Comparison of ENCODE assay signal across 22 mouse cellular contexts in genomic region chr6:18380300-18381202, GRCm38 (mm10).
DNase-seq lines count a peak whose midpoint lies in the region; ATAC-seq and TF ChIP-seq lines count a peak whose summit lies in the region.
"Had no signal": no experiment of that assay in that cellular context is flagged by ENCODE, and none has a peak within 500 bp of the region (broad histone marks: within the 10 kb centered on the region; RNA-seq: fewer than 3 reads in every experiment).

No protein-coding gene starts in this region.

- peak overlapping the region; percentile 23 for H3K4me3 ChIP-seq in erythroblast, embryonic 14.5 days (replicated peaks)
- H3K4me3 ChIP-seq in kidney, postnatal 0 days (replicated peaks; ENCODE audit: low read depth, low read length): no peak overlapping the region
- H3K4me3 ChIP-seq in lung, embryonic 16.5 days (ENCODE audit: low read length): no peak overlapping the region
- no peak overlapping the region for H3K4me3 ChIP-seq in lung, postnatal 0 days (ENCODE audit: low read depth, low read length)
- no peak overlapping the region for H3K4me3 ChIP-seq in left cerebral cortex, adult 2 months
- no peak overlapping the region for H3K4me3 ChIP-seq in forebrain, embryonic 13.5 days
- H3K4me3 ChIP-seq: forebrain, embryonic 10.5 days; limb, embryonic 15.5 days; midbrain, embryonic 10.5 days; myocyte; neural tube, embryonic 13.5 days had no signal

- WGBS in kidney, postnatal 0 days: 52% methylated on average over 13 of the region's 13 CpGs
- WGBS in lung, embryonic 16.5 days: 50% methylated on average over 13 of the region's 13 CpGs
- WGBS in lung, postnatal 0 days: 51% methylated on average over 13 of the region's 13 CpGs
- 80% methylated on average over 13 of the region's 13 CpGs for WGBS in forebrain, embryonic 13.5 days

- H3K27ac ChIP-seq in kidney, postnatal 0 days: peak overlapping the region; percentile 42; the same call in 1 of the 2 replicates
- 0 out of 2 replicates have a peak overlapping the region, but pooled peaks have one; percentile 9 for H3K27ac ChIP-seq in lung, embryonic 16.5 days (ENCODE audit: low read length)
- H3K27ac ChIP-seq in lung, postnatal 0 days (ENCODE audit: low read length): no peak overlapping the region
- no peak overlapping the region for H3K27ac ChIP-seq in left cerebral cortex, adult 2 months
- H3K27ac ChIP-seq in forebrain, embryonic 13.5 days: no peak overlapping the region
- H3K27ac ChIP-seq: forebrain, embryonic 10.5 days; hindbrain, postnatal 0 days; limb, embryonic 15.5 days; midbrain, embryonic 10.5 days; neural tube, embryonic 13.5 days had no signal

- no peaks in the 10 kb centered on the region for H3K36me3 ChIP-seq in erythroblast, embryonic 14.5 days (ENCODE audit: control insufficient read depth)
- H3K36me3 ChIP-seq in kidney, postnatal 0 days (ENCODE audit: insufficient read depth, low read length): 0 out of 2 replicates have a peak, but pooled peaks cover 3% of the 10 kb centered on the region
- H3K36me3 ChIP-seq in lung, embryonic 16.5 days (ENCODE audit: control insufficient read depth, insufficient read depth, low read length): no peaks in the 10 kb centered on the region; the same call in 1 of the 2 replicates
- no peaks in the 10 kb centered on the region for H3K36me3 ChIP-seq in lung, postnatal 0 days (ENCODE audit: insufficient read depth, low read length)
- H3K36me3 ChIP-seq in forebrain, embryonic 13.5 days (ENCODE audit: poor library complexity, severe bottlenecking): peaks cover 57% of the 10 kb centered on the region

- H3K4me2 ChIP-seq in kidney, postnatal 0 days (ENCODE audit: low read length): no peak overlapping the region
- H3K4me2 ChIP-seq in lung, embryonic 16.5 days (ENCODE audit: low read depth, low read length): no peak overlapping the region
- no peak overlapping the region for H3K4me2 ChIP-seq in lung, postnatal 0 days (replicated peaks; ENCODE audit: low read depth, low read length)
- H3K4me2 ChIP-seq in forebrain, embryonic 13.5 days: no peak overlapping the region
- H3K4me2 ChIP-seq: limb, embryonic 15.5 days; neural tube, embryonic 13.5 days had no signal

- no peak for TF ChIP-seq CTCF in kidney, postnatal 0 days (IDR thresholded peaks at IDR 0.05; ENCODE audit: low read depth)
- no peak for TF ChIP-seq CTCF in lung, postnatal 0 days (IDR thresholded peaks at IDR 0.05)
- TF ChIP-seq CTCF in left cerebral cortex, adult 2 months (IDR thresholded peaks at IDR 0.05): no peak

- H3K9ac ChIP-seq in kidney, postnatal 0 days (ENCODE audit: low read depth, low read length): no peak overlapping the region
- no peak overlapping the region for H3K9ac ChIP-seq in lung, embryonic 16.5 days (ENCODE audit: low read length)
- no peak overlapping the region for H3K9ac ChIP-seq in lung, postnatal 0 days (replicated peaks; ENCODE audit: low read depth)
- no peak overlapping the region for H3K9ac ChIP-seq in forebrain, embryonic 13.5 days
- H3K9ac ChIP-seq: limb, embryonic 15.5 days; neural tube, embryonic 13.5 days had no signal

- intact Hi-C loops in left cerebral cortex, adult 2 months (cut with DNase I): no loop called here

- ATAC-seq in erythroblast, adult 5-6 weeks (replicated peaks; ENCODE audit: low FRiP score, poor library complexity, severe bottlenecking): no peak
- ATAC-seq in kidney, postnatal 0 days (replicated peaks; ENCODE audit: low FRiP score, low read depth): peak; percentile 80
- ATAC-seq in lung, embryonic 16.5 days (ENCODE audit: low read depth): peak; percentile 47; the same call in 1 of the 2 replicates
- no peak for ATAC-seq in lung, postnatal 0 days
- no peak for ATAC-seq in forebrain, embryonic 13.5 days
- ATAC-seq: hindbrain, postnatal 0 days; intestine, embryonic 16.5 days; midbrain, embryonic 16.5 days had no signal

- H3K27me3 ChIP-seq in erythroblast, embryonic 14.5 days (ENCODE audit: control insufficient read depth): no peaks in the 10 kb centered on the region
- no peaks in the 10 kb centered on the region for H3K27me3 ChIP-seq in kidney, postnatal 0 days (ENCODE audit: insufficient read depth, low read length)
- H3K27me3 ChIP-seq in lung, embryonic 16.5 days (ENCODE audit: control insufficient read depth, insufficient read depth, low read depth, low read length): no peaks in the 10 kb centered on the region
- H3K27me3 ChIP-seq in lung, postnatal 0 days (replicated peaks; ENCODE audit: insufficient read depth, low read length): no peaks in the 10 kb centered on the region
- H3K27me3 ChIP-seq in forebrain, embryonic 13.5 days: no peaks in the 10 kb centered on the region
- H3K27me3 ChIP-seq: limb, embryonic 15.5 days; neural tube, embryonic 13.5 days had no signal

- H3K4me1 ChIP-seq in erythroblast, embryonic 14.5 days (ENCODE audit: control insufficient read depth): no peaks in the 10 kb centered on the region; the same call in none of the 2 replicates
- H3K4me1 ChIP-seq in kidney, postnatal 0 days (replicated peaks; ENCODE audit: insufficient read depth, low read length): no peaks in the 10 kb centered on the region
- no peaks in the 10 kb centered on the region for H3K4me1 ChIP-seq in lung, embryonic 16.5 days (replicated peaks; ENCODE audit: control insufficient read depth, insufficient read depth, low read length)
- H3K4me1 ChIP-seq in lung, postnatal 0 days (ENCODE audit: insufficient read depth, low read depth, low read length): no peaks in the 10 kb centered on the region
- no peaks in the 10 kb centered on the region for H3K4me1 ChIP-seq in forebrain, embryonic 13.5 days
- H3K4me1 ChIP-seq: forebrain, embryonic 10.5 days; limb, embryonic 15.5 days; midbrain, embryonic 10.5 days; neural tube, embryonic 13.5 days had no signal

- DNase-seq in kidney, postnatal 0 days (ENCODE audit: low spot score): no peak
- no peak for DNase-seq in kidney, postnatal 36 days
- no peak for DNase-seq in lung, postnatal 0 days (ENCODE audit: low spot score)
- no peak for DNase-seq in left cerebral cortex, adult 2 months (ENCODE audit: extremely low spot score in 1 of 2, low spot score in 2 of 2)
- DNase-seq: adrenal gland, postnatal 25 days; cerebellum, adult 9-10 months; heart, postnatal 4 days; kidney, postnatal 25 days; layer of hippocampus, postnatal 36 days; lung, adult 18-20 months had no signal

- no peak for TF ChIP-seq EP300 in lung, postnatal 0 days (IDR thresholded peaks at IDR 0.05)

- H3K9me3 ChIP-seq in erythroblast, embryonic 14.5 days (ENCODE audit: control insufficient read depth, low read length): no peaks in the 10 kb centered on the region
- H3K9me3 ChIP-seq in kidney, postnatal 0 days (replicated peaks; ENCODE audit: low read length): no peaks in the 10 kb centered on the region
- H3K9me3 ChIP-seq in lung, embryonic 16.5 days (ENCODE audit: control insufficient read depth, low read length): no peaks in the 10 kb centered on the region
- no peaks in the 10 kb centered on the region for H3K9me3 ChIP-seq in lung, postnatal 0 days (ENCODE audit: low read length)
- no peaks in the 10 kb centered on the region for H3K9me3 ChIP-seq in forebrain, embryonic 13.5 days (replicated peaks)
- H3K9me3 ChIP-seq: forebrain, embryonic 10.5 days; limb, embryonic 15.5 days; midbrain, embryonic 10.5 days; neural tube, embryonic 13.5 days had no signal

Comparison
In these comparisons a context has a peak if more than half of its experiments do, and no peak if none do; other contexts are left out.
1. ATAC-seq: peak in kidney, postnatal 0 days (single experiment) and lung, embryonic 16.5 days (single experiment); none in erythroblast, adult 5-6 weeks (single experiment), lung, postnatal 0 days (single experiment) and forebrain, embryonic 13.5 days (single experiment).
2. H3K27ac ChIP-seq: peak in kidney, postnatal 0 days (single experiment) and lung, embryonic 16.5 days (single experiment); none in lung, postnatal 0 days (single experiment), left cerebral cortex, adult 2 months (single experiment) and forebrain, embryonic 13.5 days (single experiment).